Mouse (Mus musculus) midbrain, embryonic 15.5 days (tissue): ENCODE measurements around the gene Nsrp1. TPM values are rescaled to one million over a fixed set of nuclear protein-coding genes. Genes with fewer than 3 reads are reported as not detected.

Experiments
- ATAC-seq: fragments of 200-750 bp; cut with Nextera tagmentation; replicated peaks from 2 replicates; pipeline ENCODE4 v1.8.0; 2017; ENCODE audit warnings: moderate TSS enrichment
- H3K27ac ChIP-seq: fragments of 300-500 bp; sonication (generic); 2 replicates; pipeline ENCODE4 v1.5.1; 2015; ENCODE audit warnings: mild to moderate bottlenecking, inconsistent platforms
- H3K27me3 ChIP-seq: fragments of 300-500 bp; sonication (generic); replicated peaks from 2 replicates; pipeline ENCODE4 v1.6.1; 2015; ENCODE audit warnings: inconsistent platforms
- H3K36me3 ChIP-seq: fragments of 300-500 bp; sonication (generic); replicated peaks from 2 replicates; pipeline ENCODE4 v1.6.1; 2015; ENCODE audit warnings: inconsistent platforms
- H3K4me1 ChIP-seq: fragments of 300-500 bp; sonication (generic); 2 replicates; pipeline ENCODE4 v1.6.1; 2015; ENCODE audit warnings: inconsistent platforms
- H3K4me2 ChIP-seq: fragments of 300-500 bp; sonication (generic); 2 replicates; pipeline ENCODE4 v1.6.1; 2015; ENCODE audit warnings: inconsistent platforms, mild to moderate bottlenecking, moderate library complexity
- H3K4me3 ChIP-seq: fragments of 300-500 bp; sonication (generic); 2 replicates; pipeline ENCODE4 v1.5.1; 2015; ENCODE audit warnings: mild to moderate bottlenecking, inconsistent platforms
- H3K9ac ChIP-seq: fragments of 300-500 bp; sonication (generic); 2 replicates; pipeline ENCODE4 v1.6.1; 2015; ENCODE audit warnings: mild to moderate bottlenecking, inconsistent platforms
- H3K9me3 ChIP-seq: fragments of 300-500 bp; sonication (generic); 2 replicates; pipeline ENCODE4 v1.6.1; 2016; ENCODE audit warnings: inconsistent platforms
- WGBS: fragments of 180-500 bp; shearing (Covaris S2); methylation state at CpG from one replicate; pipeline ENCODE4 v1.1.7; 2015; ENCODE audit warnings: mixed read lengths; 5-methylcytosine and 5-hydroxymethylcytosine counted together
- microRNA counts: library from miRNA; unstranded; fragments of <30 nt; microRNA quantifications from one replicate; lab custom pipeline; 2016
- microRNA-seq: library from miRNA; unstranded; fragments of <30 nt; microRNA quantifications from one replicate; pipeline ENCODE4, GENCODE M21; 2016
- polyA plus RNA-seq: library from polyadenylated mRNA; unstranded; fragments of >200 nt; fragmentation: Nextera tagmentation; extraction: Ambion mirVana; gene quantifications from 2 replicates; pipeline ENCODE4 v1.2.1, GENCODE M21; 2015

Gene Nsrp1
- polyA plus RNA-seq, 1 experiment from 2014 or later: 54.3 TPM

- H3K27me3 ChIP-seq: peaks cover 53% of the 10 kb centered on the region
- no peaks in the 10 kb centered on the region for H3K36me3 ChIP-seq
- peak overlapping the region; percentile 55 for H3K4me3 ChIP-seq
- H3K4me2 ChIP-seq: peak overlapping the region; percentile 96
- no peak overlapping the region for H3K27ac ChIP-seq
- H3K9ac ChIP-seq: no peak overlapping the region
- no peaks in the 10 kb centered on the region for H3K9me3 ChIP-seq
- H3K4me1 ChIP-seq: peaks cover 14% of the 10 kb centered on the region
- 11% methylated on average over 24 of the region's 24 CpGs for WGBS
- ATAC-seq: no peak
Measured at GRCm38 (mm10) chr11:76998705-76999226, 79.5 kb downstream of the Nsrp1 start.

- H3K36me3 ChIP-seq: no peaks in the 10 kb centered on the region
- peak within 1 kb of the TSS; percentile 96 for H3K4me2 ChIP-seq
- peaks cover 53% of the 10 kb centered on the region for H3K27me3 ChIP-seq
- H3K9ac ChIP-seq: peak within 1 kb of the TSS; percentile 43
- no peak within 1 kb of the TSS for H3K27ac ChIP-seq
- H3K4me1 ChIP-seq: peaks cover 14% of the 10 kb centered on the region
- ATAC-seq: no peak
- WGBS: under 1% methylated on average over 50 of the region's 52 CpGs
- H3K9me3 ChIP-seq: no peaks in the 10 kb centered on the region
- peak within 1 kb of the TSS; percentile 55 for H3K4me3 ChIP-seq
Measured at GRCm38 (mm10) chr11:76997916-76998704, 80.1 kb downstream of the Nsrp1 start, which contains the start of gene Slc6a4. TSS of gene Slc6a4 (plus strand) at chr11:76998603.

- H3K4me1 ChIP-seq: peaks cover 14% of the 10 kb centered on the region
- peak overlapping the region; percentile 43 for H3K9ac ChIP-seq
- no peaks in the 10 kb centered on the region for H3K9me3 ChIP-seq
- H3K27ac ChIP-seq: no peak overlapping the region
- WGBS: 2% methylated on average over 21 of the region's 21 CpGs
- peak overlapping the region; percentile 96 for H3K4me2 ChIP-seq
- peak; percentile 75 for ATAC-seq
- H3K36me3 ChIP-seq: no peaks in the 10 kb centered on the region
- peaks cover 53% of the 10 kb centered on the region for H3K27me3 ChIP-seq
- peak overlapping the region; percentile 55 for H3K4me3 ChIP-seq
Measured at GRCm38 (mm10) chr11:76997305-76997704, 80.9 kb downstream of the Nsrp1 start.

- H3K4me2 ChIP-seq: no peak overlapping the region
- no peak overlapping the region for H3K27ac ChIP-seq
- peaks cover 47% of the 10 kb centered on the region for H3K27me3 ChIP-seq
- no peak overlapping the region for H3K9ac ChIP-seq
- 63% methylated on average over 20 of the region's 20 CpGs for WGBS
- H3K9me3 ChIP-seq: no peaks in the 10 kb centered on the region
- ATAC-seq: no peak
- peaks cover 14% of the 10 kb centered on the region for H3K4me1 ChIP-seq
- no peaks in the 10 kb centered on the region for H3K36me3 ChIP-seq
- H3K4me3 ChIP-seq: no peak overlapping the region
Measured at GRCm38 (mm10) chr11:76995966-76996672, 82.1 kb downstream of the Nsrp1 start.

MicroRNAs encoded within 50 kb of the gene (microRNA counts, 519-probe panel; counts per million panel counts)
- microRNA mmu-miR-423-3p (lab: Ali Mortazavi, UCI) (2,981 counts per million, percentile 67 among the panel's probes with 10 or more counts), microRNA mmu-miR-423-5p (lab: Ali Mortazavi, UCI) (2,882 counts per million, percentile 64 among the panel's probes with 10 or more counts)

Small RNA genes within 50 kb of the gene (microRNA-seq; reads per million reads assigned to microRNA genes)
- gene Mir423: 4,000 reads per million, percentile 89 among the genes with 10 or more reads in this experiment

Other genes starting within 250 kb of the Nsrp1 start
- 5.3 and 5.4 TPM in 2 replicates for gene Cpd, start 231.4 kb downstream of the Nsrp1 start, polyA plus RNA-seq
- not detected in 2 replicates for gene Tmigd1, start 176.3 kb downstream of the Nsrp1 start, polyA plus RNA-seq
- 151 and 155 TPM in 2 replicates for gene Blmh, start 153.6 kb downstream of the Nsrp1 start, polyA plus RNA-seq
- 5.7 TPM in 2 replicates for gene Slc6a4, start 79.8 kb downstream of the Nsrp1 start, polyA plus RNA-seq
- 0.57 and 0.94 TPM in 2 replicates for gene Efcab5, start 110.5 kb upstream of the Nsrp1 start, polyA plus RNA-seq
- 18.8 and 21.1 TPM in 2 replicates for gene Ssh2, start 137.9 kb upstream of the Nsrp1 start, polyA plus RNA-seq